Mouse (Mus musculus): ENCODE results near the gene Myadml2. TPM values are rescaled to one million over a fixed set of nuclear protein-coding genes. Genes with fewer than 3 reads are reported as not detected.

The Myadml2 gene
- total and polyA plus RNA-seq, 3 experiments = not detected

DNA sequence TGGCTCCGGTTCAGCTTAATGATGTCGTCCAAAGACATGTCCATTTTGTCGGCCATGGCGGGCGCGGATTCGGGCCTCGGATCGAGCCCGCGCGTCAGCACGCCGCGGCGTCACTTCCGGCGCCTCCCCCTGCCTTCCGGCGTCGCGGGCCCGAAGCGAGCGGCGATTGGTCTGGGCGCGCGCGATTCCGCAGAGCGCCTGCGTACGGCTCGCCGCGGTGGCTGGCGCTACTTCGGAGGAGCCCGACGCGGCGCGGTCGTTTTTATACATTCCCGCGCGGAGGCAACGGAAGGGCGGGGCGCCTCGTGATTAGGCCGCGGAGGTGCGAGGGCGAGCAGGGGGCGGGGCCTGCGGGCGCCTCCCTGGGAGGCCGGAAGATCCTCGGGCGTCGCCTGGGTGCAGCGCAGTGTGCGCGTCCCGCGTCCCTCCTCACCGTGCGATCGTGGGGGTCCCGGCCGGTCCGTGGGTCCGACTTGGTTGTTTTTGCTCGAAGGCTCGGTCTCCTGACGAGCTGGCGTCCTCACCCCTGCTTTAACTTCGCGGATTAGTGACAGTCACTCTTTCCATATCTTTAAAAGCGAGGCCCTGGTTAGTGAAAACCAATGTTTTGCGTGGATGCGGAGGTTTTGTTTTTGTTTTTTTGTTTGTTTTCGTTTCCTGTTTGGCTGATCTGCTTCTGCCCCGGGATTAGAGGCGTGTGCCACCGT, 49.5 kb downstream of the Myadml2 start, which contains the start of the genes Alyref and Anapc11 (continued):
- TF ChIP-seq NELFE (IDR thresholded peaks at IDR 0.05; ENCODE audit: low read depth, low read length) = peak; percentile 89
- TF ChIP-seq BHLHE40 (IDR thresholded peaks at IDR 0.05; ENCODE audit: borderline replicate concordance, low read depth, low read length) = no peak
- no peak for TF ChIP-seq CHD1 (IDR thresholded peaks at IDR 0.05; ENCODE audit: low read depth, low read length)
- TF ChIP-seq ZNF384 (IDR thresholded peaks at IDR 0.05; ENCODE audit: low read depth, low read length) = no peak
- TF ChIP-seq USF1 (IDR thresholded peaks at IDR 0.05; ENCODE audit: low read depth, low read length) = peak; percentile 79
- TF ChIP-seq MYC (IDR thresholded peaks at IDR 0.05; ENCODE audit: low read depth, low read length) = no peak; the same call in none of the 2 replicates
- TF ChIP-seq CHD2 (IDR thresholded peaks at IDR 0.05; ENCODE audit: low read length) = no peak
- TF ChIP-seq MAFK (IDR thresholded peaks at IDR 0.05; ENCODE audit: borderline replicate concordance, low read depth, low read length) = no peak
- no peak for TF ChIP-seq JUND (IDR thresholded peaks at IDR 0.05; ENCODE audit: low read depth, low read length)
- TF ChIP-seq USF2 (IDR thresholded peaks at IDR 0.05; ENCODE audit: borderline replicate concordance in 1 of 2, insufficient read depth in 1 of 2, low read depth in 1 of 2, low read length in 2 of 2) = no peak
- TF ChIP-seq GABPA (IDR thresholded peaks at IDR 0.05; ENCODE audit: low read depth, low read length) = no peak
- peak in 1 of 3 experiments; percentile 9; a peak in 1 of 6 replicates for TF ChIP-seq CTCF (IDR thresholded peaks at IDR 0.05 in 2 of 3, conservative IDR thresholded peaks at IDR 0.05 in 1 of 3; ENCODE audit: control insufficient read depth in 1 of 3, insufficient read depth in 1 of 3, low read depth in 2 of 3, low read length in 3 of 3, poor library complexity in 1 of 3, severe bottlenecking in 1 of 3)
- TF ChIP-seq MAZ (IDR thresholded peaks at IDR 0.05; ENCODE audit: low read depth, low read length) = peak; percentile 89; the same call in 1 of the 2 replicates
- no peak for TF ChIP-seq ZKSCAN1 (IDR thresholded peaks at IDR 0.05; ENCODE audit: low read depth, low read length)
- TF ChIP-seq RAD21 (IDR thresholded peaks at IDR 0.05; ENCODE audit: low read depth, low read length) = no peak
- peak; percentile 96 for TF ChIP-seq ZMIZ1 (IDR thresholded peaks at IDR 0.05; ENCODE audit: low read depth, low read length)
- TF ChIP-seq HCFC1 (IDR thresholded peaks at IDR 0.05; ENCODE audit: low read depth, low read length) = peak; percentile 89
- peak; percentile 88 for TF ChIP-seq POLR2AphosphoS2 (IDR thresholded peaks at IDR 0.05; ENCODE audit: low read length)
- peak; percentile 66 for TF ChIP-seq SIN3A (IDR thresholded peaks at IDR 0.05; ENCODE audit: low read length)

GRCm38 (mm10) chr11:120597240-120598235, 50.4 kb downstream of the Myadml2 start:
- Histone ChIP-seq H3K27me3 (ENCODE audit: control insufficient read depth in 1 of 2, insufficient read depth in 2 of 2, low read length in 2 of 2) (no peaks in the 10 kb centered on the region), H3K4me1 (ENCODE audit: control insufficient read depth in 1 of 2, insufficient read depth in 2 of 2, low read length in 2 of 2) (peaks cover 5 to 41% of the 10 kb centered on the region in 2 experiments), H3K9me3 (replicated peaks; ENCODE audit: insufficient read depth, low read length) (no peaks in the 10 kb centered on the region), H3K36me3 (ENCODE audit: control insufficient read depth in 1 of 2, insufficient read depth in 2 of 2, low read length in 2 of 2) (peaks cover 45 to 57% of the 10 kb centered on the region in 2 experiments), H3K79me2 (ENCODE audit: control insufficient read depth, insufficient read depth, low read length, poor library complexity) (peaks cover 65% of the 10 kb centered on the region), H3K4me3 (ENCODE audit: control insufficient read depth in 1 of 2, insufficient read depth in 1 of 2, low read depth in 2 of 2, low read length in 2 of 2) (peak overlapping the region; percentile 74 to 95), H3K9ac (ENCODE audit: control insufficient read depth, low read depth, low read length, poor library complexity, severe bottlenecking) (peak overlapping the region; percentile 99), H3K27ac (ENCODE audit: control insufficient read depth, low read depth, low read length) (peak overlapping the region; percentile 70)
- peak; percentile 62 for DNase-seq (ENCODE audit: low read depth, low spot score)
- TF ChIP-seq ZNF384 (IDR thresholded peaks at IDR 0.05; ENCODE audit: low read depth, low read length) (no peak), GATA1 (IDR thresholded peaks at IDR 0.05; ENCODE audit: low read depth, low read length) (no peak), TBP (IDR thresholded peaks at IDR 0.05; ENCODE audit: low read depth, low read length) (0 out of 2 replicates have a peak, but pooled peaks have one; percentile 12), POLR2AphosphoS5 (IDR thresholded peaks at IDR 0.05; ENCODE audit: borderline replicate concordance, low read depth, low read length) (no peak), KAT2A (conservative IDR thresholded peaks at IDR 0.05; ENCODE audit: low read depth, low read length) (no peak), MXI1 (IDR thresholded peaks at IDR 0.05; ENCODE audit: low read depth, low read length) (no peak), HCFC1 (IDR thresholded peaks at IDR 0.05; ENCODE audit: low read depth, low read length) (0 out of 2 replicates have a peak, but pooled peaks have one; percentile 30), UBTF (IDR thresholded peaks at IDR 0.05; ENCODE audit: borderline replicate concordance, insufficient read depth, low read depth, low read length) (no peak), SIN3A (IDR thresholded peaks at IDR 0.05; ENCODE audit: low read length) (peak; percentile 21; the same call in 1 of the 2 replicates), ZC3H11A (IDR thresholded peaks at IDR 0.05; ENCODE audit: low read depth, low read length) (no peak), TCF12 (IDR thresholded peaks at IDR 0.05; ENCODE audit: low read depth, low read length) (no peak), BHLHE40 (IDR thresholded peaks at IDR 0.05; ENCODE audit: borderline replicate concordance, low read depth, low read length) (no peak), CHD1 (IDR thresholded peaks at IDR 0.05; ENCODE audit: low read depth, low read length) (0 out of 2 replicates have a peak, but pooled peaks have one; percentile 70), MEF2A (IDR thresholded peaks at IDR 0.05; ENCODE audit: extremely low read depth, insufficient replicate concordance, low read depth, low read length, poor library complexity, severe bottlenecking) (no peak), EP300 (IDR thresholded peaks at IDR 0.05; ENCODE audit: low read depth in 1 of 2, low read length in 2 of 2) (no peak), JUND (IDR thresholded peaks at IDR 0.05; ENCODE audit: low read depth, low read length) (no peak), ZMIZ1 (IDR thresholded peaks at IDR 0.05; ENCODE audit: low read depth, low read length) (no peak), NELFE (IDR thresholded peaks at IDR 0.05; ENCODE audit: low read depth, low read length) (no peak)

Data from MEL (cell line).